Comparison of ENCODE assay signal across 9 mouse cellular contexts in genomic region chr6:48629661-48630034, GRCm38 (mm10). TPM values are rescaled to one million over a fixed set of nuclear protein-coding genes. Genes with fewer than 3 reads are reported as not detected.
DNase-seq lines count a peak whose midpoint lies in the region; ATAC-seq and TF ChIP-seq lines count a peak whose summit lies in the region.
"Had no signal": no experiment of that assay in that cellular context is flagged by ENCODE, and none has a peak within 500 bp of the region (broad histone marks: within the 10 kb centered on the region; RNA-seq: fewer than 3 reads in every experiment).

No protein-coding gene starts in this region.

- DNase-seq in lung, embryonic 14.5 days: no peak
- no peak for DNase-seq in lung, postnatal 25 days (ENCODE audit: low spot score)
- DNase-seq in kidney, postnatal 25 days: peak; percentile 71 to 88
- DNase-seq in layer of hippocampus, adult 9-10 months (ENCODE audit: low spot score): no peak
- DNase-seq in gastrocnemius, postnatal 10 days: no peak
- DNase-seq in left cerebral cortex, postnatal 36 days (ENCODE audit: low spot score in 2 of 2): no peak

- WGBS in lung, embryonic 14.5 days: 9% methylated on average over 13 of the region's 13 CpGs
- WGBS in forebrain, embryonic 15.5 days: 20% methylated on average over 13 of the region's 13 CpGs
- WGBS in olfactory bulb, adult 2 months: 20% methylated on average over 13 of the region's 13 CpGs

- peak overlapping the region; percentile 71 for H3K4me2 ChIP-seq in lung, embryonic 14.5 days
- H3K4me2 ChIP-seq in forebrain, embryonic 15.5 days (replicated peaks): peak overlapping the region; percentile 91

- H3K4me3 ChIP-seq in lung, embryonic 14.5 days (ENCODE audit: low read depth, low read length): peak overlapping the region; percentile 38
- peak overlapping the region; percentile 54 for H3K4me3 ChIP-seq in forebrain, embryonic 15.5 days
- peak overlapping the region; percentile 53 for H3K4me3 ChIP-seq in olfactory bulb, adult 2 months (ENCODE audit: insufficient read depth, low read depth, low read length)
- H3K4me3 ChIP-seq: myocyte had no signal

- H3K36me3 ChIP-seq in lung, embryonic 14.5 days (ENCODE audit: insufficient read depth): no peaks in the 10 kb centered on the region
- H3K36me3 ChIP-seq in forebrain, embryonic 15.5 days: no peaks in the 10 kb centered on the region

- TF ChIP-seq POLR2A in olfactory bulb, adult 2 months (IDR thresholded peaks at IDR 0.05; ENCODE audit: insufficient read depth, low read depth, low read length): no peak

- intact Hi-C loops in left cerebral cortex, postnatal 36 days (cut with DNase I): loop anchor here (5.0 kb wide), 2 partner anchors 37 to 77 kb away; partner anchors contain the start of genes Gm44965, Lrrc61 and Repin1

- no peak overlapping the region for H3K27ac ChIP-seq in lung, embryonic 14.5 days (ENCODE audit: low read depth)
- peak overlapping the region; percentile 37; the same call in 1 of the 2 replicates for H3K27ac ChIP-seq in forebrain, embryonic 15.5 days (replicated peaks)
- no peak overlapping the region for H3K27ac ChIP-seq in olfactory bulb, adult 2 months (ENCODE audit: insufficient read depth, low read depth, low read length)

- TF ChIP-seq CTCF in lung, embryonic 14.5 days (IDR thresholded peaks at IDR 0.05; ENCODE audit: low read depth): no peak
- no peak for TF ChIP-seq CTCF in olfactory bulb, adult 2 months (IDR thresholded peaks at IDR 0.05; ENCODE audit: insufficient read depth, low read depth, low read length)

- peak overlapping the region; percentile 14; the same call in 1 of the 2 replicates for H3K9ac ChIP-seq in lung, embryonic 14.5 days
- peak overlapping the region; percentile 66 for H3K9ac ChIP-seq in forebrain, embryonic 15.5 days (replicated peaks)

- 0 out of 2 replicates have a peak, but pooled peaks cover 3% of the 10 kb centered on the region for H3K4me1 ChIP-seq in lung, embryonic 14.5 days (ENCODE audit: insufficient read depth)
- peaks cover 19% of the 10 kb centered on the region for H3K4me1 ChIP-seq in forebrain, embryonic 15.5 days
- H3K4me1 ChIP-seq in olfactory bulb, adult 2 months (ENCODE audit: control insufficient read depth, insufficient read depth, low read length): peaks cover 22% of the 10 kb centered on the region

- H3K27me3 ChIP-seq in lung, embryonic 14.5 days (ENCODE audit: insufficient read depth, low read length): peaks cover 37% of the 10 kb centered on the region
- H3K27me3 ChIP-seq in forebrain, embryonic 15.5 days: peaks cover 18% of the 10 kb centered on the region

- no peak for ATAC-seq in lung, embryonic 14.5 days (ENCODE audit: insufficient read depth)
- ATAC-seq in forebrain, embryonic 15.5 days (replicated peaks): peak; percentile 7; the same call in 1 of the 2 replicates

- H3K9me3 ChIP-seq in lung, embryonic 14.5 days (ENCODE audit: low read depth, low read length): no peaks in the 10 kb centered on the region
- H3K9me3 ChIP-seq in forebrain, embryonic 15.5 days: no peaks in the 10 kb centered on the region

RNA-seq across cellular contexts. Expression of gene AI854703, which starts 3.1 kb away (rescaled TPM):
- polyA plus RNA-seq in lung, embryonic 14.5 days (2014; fragmentation: Nextera tagmentation; extraction: Ambion mirVana): 0.34 and 0.49 TPM in 2 replicates
- polyA plus RNA-seq in forebrain, embryonic 15.5 days (2015; fragmentation: Nextera tagmentation; extraction: Ambion mirVana): 10.1 and 11.2 TPM in 2 replicates
- polyA plus RNA-seq in olfactory bulb, adult 2 months (2012; ENCODE audit: insufficient read depth, insufficient read length, low replicate concordance, missing spikeins): not detected in 2 replicates
- total RNA-seq in gastrocnemius, postnatal 10 days (2021): under 1 TPM; 0.36 to 0.47 TPM
- 10 to 100 TPM; 15.9 to 18.0 TPM for total RNA-seq in left cerebral cortex, postnatal 36 days (2021)

RNA-seq across cellular contexts. Expression of gene Gimap8, which starts 17.4 kb away (rescaled TPM):
- 1.3 and 1.5 TPM in 2 replicates for polyA plus RNA-seq in lung, embryonic 14.5 days (2014; fragmentation: Nextera tagmentation; extraction: Ambion mirVana)
- polyA plus RNA-seq in forebrain, embryonic 15.5 days (2015; fragmentation: Nextera tagmentation; extraction: Ambion mirVana): 0.33 and 0.42 TPM in 2 replicates
- not detected in 2 replicates for polyA plus RNA-seq in olfactory bulb, adult 2 months (2012; ENCODE audit: insufficient read depth, insufficient read length, low replicate concordance, missing spikeins)
- total RNA-seq in gastrocnemius, postnatal 10 days (2021): 1 to 10 TPM; 4.0 to 7.4 TPM
- total RNA-seq in left cerebral cortex, postnatal 36 days (2021): under 1 TPM; 0.74 to 0.95 TPM

RNA-seq across cellular contexts. Expression of gene Zfp775, which starts 27.8 kb away (rescaled TPM):
- 7.6 and 7.8 TPM in 2 replicates for polyA plus RNA-seq in lung, embryonic 14.5 days (2014; fragmentation: Nextera tagmentation; extraction: Ambion mirVana)
- 15.8 and 20.5 TPM in 2 replicates for polyA plus RNA-seq in forebrain, embryonic 15.5 days (2015; fragmentation: Nextera tagmentation; extraction: Ambion mirVana)
- not detected in 2 replicates for polyA plus RNA-seq in olfactory bulb, adult 2 months (2012; ENCODE audit: insufficient read depth, insufficient read length, low replicate concordance, missing spikeins)
- total RNA-seq in gastrocnemius, postnatal 10 days (2021): 1 to 10 TPM; 5.1 TPM
- 1 to 10 TPM; 6.6 to 7.6 TPM for total RNA-seq in left cerebral cortex, postnatal 36 days (2021)

RNA-seq across cellular contexts. Expression of gene Gm44965, which starts 35.9 kb away (rescaled TPM):
- not detected in 2 replicates for polyA plus RNA-seq in lung, embryonic 14.5 days (2014; fragmentation: Nextera tagmentation; extraction: Ambion mirVana)
- polyA plus RNA-seq in forebrain, embryonic 15.5 days (2015; fragmentation: Nextera tagmentation; extraction: Ambion mirVana): not detected in 2 replicates
- polyA plus RNA-seq in olfactory bulb, adult 2 months (2012; ENCODE audit: insufficient read depth, insufficient read length, low replicate concordance, missing spikeins): not detected in 2 replicates
- 1 to 10 TPM in 1 of 2 experiments, not detected in 1; 5.4 TPM for total RNA-seq in gastrocnemius, postnatal 10 days (2021)
- total RNA-seq in left cerebral cortex, postnatal 36 days (2021): not detected

RNA-seq across cellular contexts. Expression of gene Repin1, which starts 36.0 kb away (rescaled TPM):
- polyA plus RNA-seq in lung, embryonic 14.5 days (2014; fragmentation: Nextera tagmentation; extraction: Ambion mirVana): 30.3 and 31.5 TPM in 2 replicates
- 34.9 and 35.8 TPM in 2 replicates for polyA plus RNA-seq in forebrain, embryonic 15.5 days (2015; fragmentation: Nextera tagmentation; extraction: Ambion mirVana)
- polyA plus RNA-seq in olfactory bulb, adult 2 months (2012; ENCODE audit: insufficient read depth, insufficient read length, low replicate concordance, missing spikeins): not detected in 2 replicates
- 10 to 100 TPM; 18.5 to 25.2 TPM for total RNA-seq in gastrocnemius, postnatal 10 days (2021)
- total RNA-seq in left cerebral cortex, postnatal 36 days (2021): 10 to 100 TPM; 51.8 to 59.8 TPM

Comparison
In these comparisons a context has a peak if more than half of its experiments do, and no peak if none do; other contexts are left out.
1. DNase-seq: peak in kidney, postnatal 25 days (2 of 2); none in lung, embryonic 14.5 days (single experiment), lung, postnatal 25 days (single experiment), layer of hippocampus, adult 9-10 months (single experiment), gastrocnemius, postnatal 10 days (single experiment) and left cerebral cortex, postnatal 36 days (0 of 2).
2. RNA of gene Gimap8, which starts 17.4 kb away (polyA plus RNA-seq): not detected in olfactory bulb, adult 2 months; 1.3 to 1.5 TPM in lung, embryonic 14.5 days and 0.33 to 0.42 TPM in forebrain, embryonic 15.5 days; every median in the first group is over 10 times any median in the second.
3. Peak in every context shown above with its lines, with median percentiles within 50 percentile points of each other: H3K4me3 ChIP-seq.